Mouse (Mus musculus) neural tube, embryonic 11.5 days (tissue): ENCODE data around the gene Sp7. TPM values are rescaled to one million over a fixed set of nuclear protein-coding genes. Genes with fewer than 3 reads are reported as not detected.
A peak's percentile ranks its signal among the peaks of the same experiment; 100 is the strongest.

ENCODE experiments used
- ATAC-seq: fragments of 200-750 bp; cut with Nextera tagmentation; 2 replicates; pipeline ENCODE4 v1.8.0; 2017; ENCODE audit warnings: moderate number of reproducible peaks, mild to moderate bottlenecking, moderate TSS enrichment, moderate library complexity; ENCODE audit not compliant: insufficient read depth, low FRiP score, low TSS enrichment
- DNase-seq: peaks from one replicate; pipeline ENCODE4 v3.0.0-alpha.2; 2015; ENCODE audit warnings: low spot score
- H3K27ac ChIP-seq: fragments of 300-500 bp; sonication (generic); 2 replicates; pipeline ENCODE4 v1.5.1; 2014; ENCODE audit warnings: low read depth, mild to moderate bottlenecking, low read length
- H3K27me3 ChIP-seq: fragments of 300-500 bp; sonication (generic); 2 replicates; pipeline ENCODE4 v1.6.1; 2014; ENCODE audit warnings: mild to moderate bottlenecking, low read length, mixed read lengths; ENCODE audit not compliant: control insufficient read depth, insufficient read depth
- H3K36me3 ChIP-seq: fragments of 300-500 bp; sonication (generic); 2 replicates; pipeline ENCODE4 v1.6.1; 2014; ENCODE audit warnings: mild to moderate bottlenecking, low read length, moderate library complexity, mixed read lengths; ENCODE audit not compliant: control insufficient read depth, insufficient read depth
- H3K4me1 ChIP-seq: fragments of 300-500 bp; sonication (generic); 2 replicates; pipeline ENCODE4 v1.6.1; 2014; ENCODE audit warnings: low read length, mixed read lengths; ENCODE audit not compliant: control insufficient read depth, insufficient read depth
- H3K4me2 ChIP-seq: fragments of 300-500 bp; sonication (generic); 2 replicates; pipeline ENCODE4 v1.6.1; 2014; ENCODE audit warnings: low read depth, mild to moderate bottlenecking, moderate library complexity
- H3K4me3 ChIP-seq: fragments of 300-500 bp; sonication (generic); 2 replicates; pipeline ENCODE4 v1.5.1; 2014; ENCODE audit warnings: low read depth, low read length
- H3K9ac ChIP-seq: fragments of 300-500 bp; sonication (generic); 2 replicates; pipeline ENCODE4 v1.6.1; 2014; ENCODE audit warnings: mild to moderate bottlenecking, low read length
- H3K9me3 ChIP-seq: fragments of 300-500 bp; sonication (generic); 2 replicates; pipeline ENCODE4 v1.6.1; 2016; ENCODE audit warnings: low read length; ENCODE audit not compliant: control insufficient read depth
- WGBS: fragments of 180-500 bp; shearing (Covaris S2); extraction: QIAGEN DNeasy Blood & Tissue Kit; methylation state at CpG from one replicate; pipeline ENCODE4 v1.1.7; 2014; 5-methylcytosine and 5-hydroxymethylcytosine counted together
- polyA plus RNA-seq: library from polyadenylated mRNA; unstranded; fragments of >200 nt; fragmentation: Nextera tagmentation; extraction: Ambion mirVana; gene quantifications from 2 replicates; pipeline ENCODE4 v1.2.1, GENCODE M21; 2014

Sp7 gene
- polyA plus RNA-seq, 1 experiment from 2014 or later, result 0.70 TPM

DNA sequence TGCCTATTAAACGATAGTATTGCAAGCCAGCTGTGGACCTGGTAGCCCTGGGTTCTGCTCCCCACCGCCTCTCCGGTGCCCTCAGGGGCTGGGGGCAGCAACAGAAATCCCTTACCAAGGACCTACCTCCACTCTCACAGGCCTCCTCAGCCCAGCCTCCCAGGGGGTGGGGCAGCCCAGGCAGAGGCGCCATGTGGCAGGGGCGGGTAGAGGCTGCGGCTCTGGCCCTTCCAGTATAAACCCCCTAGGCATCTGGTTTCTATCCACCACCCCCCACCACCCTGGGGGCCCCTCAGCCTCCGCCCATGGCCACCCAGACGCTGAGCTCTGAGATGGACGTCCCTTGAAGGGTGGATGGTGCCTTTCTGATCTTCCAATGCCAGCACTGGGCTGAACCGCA lies 3.7 kb upstream of the Sp7 start:
- Histone ChIP-seq H3K4me1 (peaks cover 6% of the 10 kb centered on the region; the same call in 1 of the 2 replicates), H3K4me3 (no peak overlapping the region), H3K36me3 (no peaks in the 10 kb centered on the region), H3K27me3 (no peaks in the 10 kb centered on the region), H3K9me3 (no peaks in the 10 kb centered on the region), H3K27ac (no peak overlapping the region), H3K4me2 (0 out of 2 replicates have a peak overlapping the region, but pooled peaks have one; percentile 22), H3K9ac (peak overlapping the region; percentile 9; the same call in 1 of the 2 replicates)
- WGBS, result 9% methylated on average over 10 of the region's 10 CpGs
- ATAC-seq (no peak), DNase-seq (peak; percentile 44)

DNA sequence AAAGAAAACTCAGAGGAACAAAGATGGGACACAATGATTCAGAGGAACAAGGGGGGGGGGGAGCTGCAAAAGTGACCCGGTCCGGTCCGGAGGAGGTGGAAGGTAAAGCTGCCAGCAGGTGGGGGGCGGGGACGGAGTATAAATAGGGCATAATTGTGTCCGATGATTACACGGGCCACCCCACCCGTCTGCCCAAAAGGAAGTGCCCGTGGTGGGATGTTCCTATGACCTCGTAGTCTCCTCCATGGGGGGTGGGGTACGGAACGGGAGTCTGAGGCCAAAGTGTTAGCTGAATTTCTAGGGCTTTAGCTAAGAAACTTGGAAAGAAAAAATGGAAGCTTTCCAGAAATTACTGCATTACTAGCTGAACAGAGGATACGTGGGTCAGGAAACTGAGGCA lies 3.0 kb upstream of the Sp7 start:
- no peak for DNase-seq
- 0 out of 2 replicates have a peak, but pooled peaks cover 3% of the 10 kb centered on the region for H3K27me3 ChIP-seq
- no peak overlapping the region for H3K9ac ChIP-seq
- 9% methylated on average over 13 of the region's 13 CpGs for WGBS
- ATAC-seq, result no peak
- no peak overlapping the region for H3K4me2 ChIP-seq
- H3K36me3 ChIP-seq, result no peaks in the 10 kb centered on the region
- no peaks in the 10 kb centered on the region for H3K9me3 ChIP-seq
- no peak overlapping the region for H3K27ac ChIP-seq
- H3K4me3 ChIP-seq, result no peak overlapping the region
- peaks cover 6% of the 10 kb centered on the region; the same call in 1 of the 2 replicates for H3K4me1 ChIP-seq

DNA sequence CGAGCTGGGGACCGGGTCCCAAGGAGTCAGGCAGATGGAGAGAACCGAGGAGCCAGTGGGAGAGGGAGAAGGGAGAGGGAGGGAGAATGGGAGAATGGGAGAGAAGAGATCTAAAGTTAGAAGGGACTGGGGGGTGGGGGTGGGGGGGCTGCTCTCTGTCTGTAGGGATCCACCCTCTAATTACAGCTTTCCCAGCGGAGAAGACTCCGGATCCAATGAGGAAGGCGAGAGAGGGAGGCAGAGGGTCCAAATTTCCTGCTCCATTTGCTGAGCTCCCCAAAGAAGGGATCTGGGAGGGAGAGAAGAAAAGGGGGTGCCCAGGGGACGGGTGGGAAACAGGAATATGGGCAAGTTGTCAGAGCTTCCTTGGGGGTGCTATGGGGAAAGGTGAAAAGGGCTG lies 744 bp downstream of the Sp7 start:
- H3K27me3 ChIP-seq, result 0 out of 2 replicates have a peak, but pooled peaks cover 3% of the 10 kb centered on the region
- H3K9me3 ChIP-seq, result no peaks in the 10 kb centered on the region
- H3K27ac ChIP-seq, result no peak overlapping the region
- H3K4me2 ChIP-seq, result peak overlapping the region; percentile 37
- ATAC-seq (no peak), DNase-seq (no peak)
- H3K4me3 ChIP-seq, result no peak overlapping the region; the same call in 1 of the 2 replicates
- 2% methylated on average over 7 of the region's 7 CpGs for WGBS
- H3K9ac ChIP-seq, result peak overlapping the region; percentile 11
- no peaks in the 10 kb centered on the region for H3K36me3 ChIP-seq
- peaks cover 6% of the 10 kb centered on the region; the same call in 1 of the 2 replicates for H3K4me1 ChIP-seq

DNA sequence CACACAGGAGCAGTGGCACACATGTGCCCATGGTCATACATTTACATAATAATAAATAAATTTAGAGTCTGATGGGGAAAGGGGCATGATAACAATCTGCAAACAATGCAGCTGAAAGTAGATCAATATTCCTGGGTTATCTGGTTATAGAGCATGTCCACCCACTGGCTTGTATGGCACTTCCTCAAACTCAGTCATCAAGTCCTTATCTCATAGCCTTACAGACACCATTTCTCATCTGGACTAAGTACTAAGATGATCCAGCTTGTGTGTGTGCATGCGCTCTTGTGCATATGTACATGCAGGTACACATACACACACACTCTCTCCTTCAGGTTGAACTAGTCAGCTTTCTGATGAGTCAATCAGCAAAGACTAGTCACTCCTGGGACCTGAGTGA lies 2.3 kb downstream of the Sp7 start:
- WGBS, result 97% methylated on average over 1 of the region's 1 CpGs
- no peaks in the 10 kb centered on the region for H3K9me3 ChIP-seq
- no peak overlapping the region for H3K4me3 ChIP-seq
- H3K27ac ChIP-seq, result no peak overlapping the region
- ATAC-seq, result no peak
- no peak overlapping the region for H3K4me2 ChIP-seq
- 0 out of 2 replicates have a peak, but pooled peaks cover 3% of the 10 kb centered on the region for H3K27me3 ChIP-seq
- H3K9ac ChIP-seq, result no peak overlapping the region
- no peak for DNase-seq
- H3K4me1 ChIP-seq, result peaks cover 2% of the 10 kb centered on the region; the same call in 1 of the 2 replicates
- no peaks in the 10 kb centered on the region for H3K36me3 ChIP-seq

DNA sequence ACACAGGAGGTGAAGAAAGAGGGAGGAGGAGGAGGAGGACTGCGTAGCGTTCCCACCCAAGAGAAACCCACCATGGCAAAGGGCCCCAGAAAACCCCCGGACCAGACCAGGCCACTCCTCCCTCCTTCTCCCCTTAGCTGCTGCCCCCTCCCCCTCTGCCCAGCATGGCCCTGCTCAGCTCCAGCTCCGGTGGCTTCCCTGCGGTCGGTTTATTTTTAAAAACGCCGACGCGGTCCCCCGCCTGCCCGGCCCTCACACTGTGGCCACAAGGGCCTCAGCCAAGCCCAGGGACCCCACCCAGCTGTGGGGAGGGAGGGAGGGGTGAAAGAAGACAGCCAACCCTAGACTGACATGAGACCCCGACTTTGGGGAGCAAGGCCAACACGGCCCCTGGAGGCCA lies 4.3 kb downstream of the Sp7 start:
- H3K9me3 ChIP-seq, result no peaks in the 10 kb centered on the region
- H3K4me1 ChIP-seq, result peaks cover 13% of the 10 kb centered on the region
- no peak overlapping the region for H3K27ac ChIP-seq
- peak overlapping the region; percentile 0; the same call in 1 of the 2 replicates for H3K9ac ChIP-seq
- peaks cover 14% of the 10 kb centered on the region for H3K27me3 ChIP-seq
- H3K4me3 ChIP-seq, result no peak overlapping the region
- no peak overlapping the region; the same call in 1 of the 2 replicates for H3K4me2 ChIP-seq
- ATAC-seq (no peak), DNase-seq (no peak)
- H3K36me3 ChIP-seq, result no peaks in the 10 kb centered on the region
- 14% methylated on average over 14 of the region's 14 CpGs for whole genome bisulfite sequencing

DNA sequence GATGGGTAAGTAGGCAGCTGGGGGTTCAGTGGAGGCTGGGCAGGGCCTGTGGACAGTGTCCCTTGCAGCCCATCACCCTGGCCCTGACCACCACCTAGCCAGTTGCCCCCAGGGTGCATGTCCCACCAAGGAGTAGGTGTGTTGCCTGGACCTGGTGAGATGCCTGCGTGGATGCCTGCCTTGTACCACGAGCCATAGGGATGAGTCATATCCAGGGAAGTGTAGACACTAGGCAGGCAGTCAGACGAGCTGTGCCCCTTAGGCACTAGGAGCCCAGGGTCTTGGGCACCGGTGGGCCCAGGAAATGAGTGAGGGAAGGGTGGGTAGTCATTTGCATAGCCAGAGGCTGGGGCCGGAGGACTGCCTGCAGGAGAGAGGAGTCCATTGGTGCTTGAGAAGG lies 8.1 kb downstream of the Sp7 start:
- WGBS, result 24% methylated on average over 5 of the region's 5 CpGs
- H3K27ac ChIP-seq, result no peak overlapping the region
- no peak overlapping the region for H3K4me3 ChIP-seq
- peaks cover 11% of the 10 kb centered on the region for H3K27me3 ChIP-seq
- no peak overlapping the region for H3K9ac ChIP-seq
- DNase-seq (no peak), ATAC-seq (no peak)
- H3K36me3 ChIP-seq, result no peaks in the 10 kb centered on the region
- peaks cover 20% of the 10 kb centered on the region for H3K4me1 ChIP-seq
- no peaks in the 10 kb centered on the region for H3K9me3 ChIP-seq
- no peak overlapping the region; the same call in 1 of the 2 replicates for H3K4me2 ChIP-seq

DNA sequence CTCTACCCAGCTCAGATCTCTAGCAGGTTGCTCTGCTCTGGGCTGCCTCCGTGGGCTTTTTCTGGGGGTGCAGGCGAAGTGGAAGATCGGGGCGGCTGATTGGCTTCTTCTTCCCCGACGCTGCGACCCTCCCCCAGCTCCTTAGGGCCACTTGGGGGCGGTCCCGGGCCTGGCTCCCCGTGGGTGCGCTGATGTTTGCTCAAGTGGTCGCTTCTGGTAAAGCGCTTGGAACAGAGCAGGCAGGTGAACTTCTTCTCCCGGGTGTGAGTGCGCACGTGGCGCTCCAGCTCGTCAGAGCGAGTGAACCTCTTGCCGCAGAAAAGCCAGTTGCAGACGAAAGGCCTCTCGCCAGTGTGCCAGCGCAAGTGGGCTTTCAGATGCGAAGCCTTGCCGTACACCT lies 8.9 kb downstream of the Sp7 start:
- Histone ChIP-seq H3K27me3 (peaks cover 11% of the 10 kb centered on the region), H3K9ac (peak overlapping the region; percentile 32; the same call in 1 of the 2 replicates), H3K27ac (no peak overlapping the region), H3K4me2 (peak overlapping the region; percentile 35), H3K36me3 (no peaks in the 10 kb centered on the region), H3K4me1 (peaks cover 20% of the 10 kb centered on the region), H3K4me3 (peak overlapping the region; percentile 19; the same call in 1 of the 2 replicates), H3K9me3 (no peaks in the 10 kb centered on the region)
- ATAC-seq, result no peak
- peak; percentile 55 for DNase-seq
- 2% methylated on average over 25 of the region's 25 CpGs for WGBS

DNA sequence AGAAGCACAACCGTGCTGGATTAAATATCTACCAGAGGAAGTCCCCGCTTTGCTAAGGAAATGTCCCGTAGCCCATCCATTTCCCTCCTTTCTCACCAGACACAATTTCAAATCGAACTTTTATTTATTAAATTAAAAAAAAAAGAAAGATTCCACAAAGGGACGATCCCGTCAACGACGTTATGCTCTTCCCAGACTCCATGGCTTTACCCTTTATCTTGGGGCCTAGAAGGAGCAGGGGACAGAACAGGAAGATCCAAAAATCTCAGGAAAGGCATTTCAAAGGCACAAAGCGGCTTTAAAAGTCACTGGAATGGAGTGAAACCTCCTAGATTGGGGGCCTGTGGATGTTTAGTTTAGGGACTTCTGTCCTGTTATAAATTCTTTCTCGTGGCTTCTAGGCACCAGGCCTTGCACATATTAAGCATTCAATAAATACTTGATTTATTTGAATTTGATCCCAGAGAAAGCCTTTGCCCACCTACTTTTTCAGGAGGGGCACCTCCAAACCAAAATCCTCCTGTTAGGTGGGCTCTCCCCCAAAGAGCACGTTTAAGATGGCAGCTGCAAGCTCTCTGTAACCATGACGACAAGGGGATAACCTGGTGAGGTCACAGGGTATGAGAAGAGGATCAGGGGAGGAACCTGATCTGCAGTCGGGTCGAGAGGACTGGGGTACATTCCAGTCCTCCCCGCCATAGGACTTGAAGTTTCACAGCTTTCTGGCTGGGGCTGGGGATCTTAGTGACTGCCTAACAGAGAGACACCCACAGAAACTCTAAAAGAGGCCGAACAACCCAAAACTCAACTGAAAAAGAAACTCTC lies 10.3 kb downstream of the Sp7 start:
- Histone ChIP-seq H3K27me3 (peaks cover 11% of the 10 kb centered on the region), H3K4me3 (no peak overlapping the region; the same call in 1 of the 2 replicates), H3K4me2 (peak overlapping the region; percentile 72), H3K9me3 (no peaks in the 10 kb centered on the region), H3K9ac (peak overlapping the region; percentile 71; the same call in 1 of the 2 replicates), H3K36me3 (no peaks in the 10 kb centered on the region), H3K4me1 (peaks cover 20% of the 10 kb centered on the region), H3K27ac (peak overlapping the region; percentile 81)
- WGBS, result 19% methylated on average over 16 of the region's 16 CpGs
- ATAC-seq, result no peak
- no peak for DNase-seq
